Mouse (Mus musculus) cortical plate, adult 2 months (tissue): ENCODE measurements around the gene Gm20379.

Experiments used
- CTCF ChIP-seq: fragments of 200-500 bp; IDR thresholded peaks from 2 replicates; pipeline ENCODE4 v1.5.1; 2011; ENCODE audit warnings: mild to moderate bottlenecking, control low read depth, low read length; ENCODE audit not compliant: insufficient read depth; ENCODE audit errors: extremely low read depth
- POLR2A ChIP-seq: fragments of 200-500 bp; IDR thresholded peaks from 2 replicates; pipeline ENCODE4 v1.6.1; 2011; ENCODE audit warnings: mild to moderate bottlenecking, low read length, control low read depth; ENCODE audit not compliant: insufficient read depth; ENCODE audit errors: extremely low read depth

DNA sequence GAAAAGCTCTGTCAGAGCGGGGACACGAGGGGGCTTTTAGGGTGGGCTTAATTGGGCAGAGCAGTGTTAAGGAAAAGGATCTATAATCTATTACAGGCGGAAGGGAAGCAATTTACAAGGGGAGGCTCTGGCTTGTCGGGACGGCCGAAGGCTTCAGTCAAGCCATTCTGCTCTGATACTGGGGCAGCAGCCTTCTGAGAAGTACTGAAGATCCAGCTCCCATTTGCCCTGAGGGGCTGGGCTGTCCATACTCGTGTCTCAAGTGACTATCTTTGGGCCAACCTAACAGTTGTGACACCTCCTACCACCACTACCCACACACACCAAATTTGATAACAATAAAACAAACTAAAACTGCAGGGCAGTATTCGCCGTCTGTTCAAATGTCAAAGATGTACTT, 30.5 kb upstream of the Gm20379 start:
- TF ChIP-seq CTCF (no peak), POLR2A (no peak)
